Mouse (Mus musculus) neural tube, embryonic 12.5 days (tissue): ENCODE data around the gene Atp5s. TPM values are rescaled to one million over a fixed set of nuclear protein-coding genes. Genes with fewer than 3 reads are reported as not detected.

ENCODE experiments used
- ATAC-seq: fragments of 200-750 bp; cut with Nextera tagmentation; 2 replicates; pipeline ENCODE4 v1.8.0; 2017; ENCODE audit warnings: low read depth, mild to moderate bottlenecking, moderate TSS enrichment, moderate library complexity; ENCODE audit not compliant: low FRiP score
- H3K27ac ChIP-seq: fragments of 300-500 bp; sonication (generic); 2 replicates; pipeline ENCODE4 v1.5.1; 2016
- H3K27me3 ChIP-seq: fragments of 300-500 bp; sonication (generic); replicated peaks from 2 replicates; pipeline ENCODE4 v1.6.1; 2016; ENCODE audit warnings: mild to moderate bottlenecking
- H3K36me3 ChIP-seq: fragments of 300-500 bp; sonication (generic); 2 replicates; pipeline ENCODE4 v1.6.1; 2016; ENCODE audit warnings: mild to moderate bottlenecking
- H3K4me1 ChIP-seq: fragments of 300-500 bp; sonication (generic); 2 replicates; pipeline ENCODE4 v1.6.1; 2016
- H3K4me2 ChIP-seq: fragments of 300-500 bp; sonication (generic); replicated peaks from 2 replicates; pipeline ENCODE4 v1.6.1; 2016; ENCODE audit warnings: mild to moderate bottlenecking
- H3K4me3 ChIP-seq: fragments of 300-500 bp; sonication (generic); 2 replicates; pipeline ENCODE4 v1.5.1; 2016
- H3K9ac ChIP-seq: fragments of 300-500 bp; sonication (generic); 2 replicates; pipeline ENCODE4 v1.6.1; 2016; ENCODE audit warnings: mild to moderate bottlenecking
- H3K9me3 ChIP-seq: fragments of 300-500 bp; sonication (generic); 2 replicates; pipeline ENCODE4 v1.6.1; 2016; ENCODE audit warnings: mild to moderate bottlenecking
- WGBS: fragments of 180-500 bp; shearing (Covaris S2); methylation state at CpG from one replicate; pipeline ENCODE4 v1.1.7; 2016; 5-methylcytosine and 5-hydroxymethylcytosine counted together
- polyA plus RNA-seq: library from polyadenylated mRNA; unstranded; fragments of >200 nt; fragmentation: Nextera tagmentation; extraction: Ambion mirVana; gene quantifications from 2 replicates; pipeline ENCODE4 v1.2.1, GENCODE M21; 2016

Gene Atp5s
- polyA plus RNA-seq, 1 experiment from 2014 or later = 22.9 TPM

DNA sequence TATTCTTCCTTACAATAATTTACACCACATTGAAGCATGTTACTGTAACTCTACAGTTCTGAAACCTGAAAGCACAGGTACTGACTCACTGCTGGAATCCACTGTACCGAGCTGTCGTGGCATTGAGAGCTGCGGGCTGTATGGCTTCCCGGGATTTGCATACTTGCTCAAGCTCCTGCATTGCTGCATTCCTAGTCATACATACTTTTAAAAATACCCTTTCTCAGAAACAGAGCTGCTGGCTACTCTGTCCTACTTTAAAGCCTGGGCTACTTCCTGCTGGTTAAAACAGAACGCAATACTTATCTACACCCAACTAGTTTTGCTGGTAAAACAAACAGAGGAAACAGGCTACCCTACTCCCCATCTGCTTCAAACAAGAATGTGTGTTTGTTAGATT lies 19.4 kb downstream of the Atp5s start:
- WGBS = 88% methylated on average over 5 of the region's 5 CpGs
- Histone ChIP-seq H3K4me3 (no peak overlapping the region), H3K27me3 (no peaks in the 10 kb centered on the region), H3K36me3 (no peaks in the 10 kb centered on the region), H3K9ac (no peak overlapping the region), H3K4me1 (no peaks in the 10 kb centered on the region), H3K27ac (no peak overlapping the region), H3K4me2 (no peak overlapping the region), H3K9me3 (no peaks in the 10 kb centered on the region)
- no peak for ATAC-seq

DNA sequence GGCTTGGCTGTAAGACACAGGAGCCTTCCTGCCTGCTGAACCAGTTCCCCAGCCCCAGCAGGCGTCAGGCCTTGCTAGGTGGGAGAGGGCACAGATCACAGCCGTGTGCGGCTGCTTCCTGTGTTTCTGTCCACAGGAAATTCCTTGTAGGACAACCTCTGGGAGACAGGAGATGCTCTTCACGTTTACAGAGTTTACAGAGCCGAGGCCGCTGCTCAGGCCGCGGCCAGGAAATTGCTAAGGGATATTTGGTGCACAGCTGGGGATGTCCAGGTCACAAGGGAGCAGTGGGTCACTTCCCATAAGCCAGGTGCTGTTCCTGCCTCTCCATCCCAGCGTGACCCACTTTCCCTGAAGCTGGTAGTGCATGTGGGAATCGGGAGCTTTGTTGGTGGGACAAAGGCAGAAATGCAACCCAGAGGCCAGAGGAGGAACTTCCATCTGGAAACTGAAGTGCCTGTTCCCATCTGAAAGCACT lies 27.2 kb downstream of the Atp5s start:
- Histone ChIP-seq H3K9ac (no peak overlapping the region), H3K27me3 (no peaks in the 10 kb centered on the region), H3K27ac (no peak overlapping the region), H3K9me3 (no peaks in the 10 kb centered on the region), H3K36me3 (no peaks in the 10 kb centered on the region), H3K4me3 (no peak overlapping the region), H3K4me1 (no peaks in the 10 kb centered on the region), H3K4me2 (no peak overlapping the region)
- 36% methylated on average over 10 of the region's 10 CpGs for WGBS
- ATAC-seq = no peak

DNA sequence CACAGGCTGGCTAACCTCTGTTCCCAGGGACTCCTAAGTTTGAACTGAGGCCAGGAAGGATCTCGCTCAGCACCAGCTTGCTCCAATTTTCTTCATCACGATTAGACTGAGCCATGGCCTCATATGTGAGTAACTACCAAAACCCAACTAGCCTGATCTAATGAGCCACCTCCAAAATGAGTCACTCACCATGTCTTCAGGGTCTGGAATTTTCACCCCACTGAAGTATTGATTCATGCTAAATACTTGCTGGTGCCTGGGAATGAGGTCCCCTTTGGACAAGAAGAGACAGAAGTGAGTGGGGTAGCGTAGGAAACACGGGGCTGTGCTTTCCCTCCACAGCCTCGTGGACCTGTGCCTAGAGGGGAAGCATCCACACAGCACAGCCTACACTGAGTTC lies 29.2 kb downstream of the Atp5s start:
- WGBS = 85% methylated on average over 5 of the region's 5 CpGs
- peaks cover 9% of the 10 kb centered on the region for H3K4me1 ChIP-seq

DNA sequence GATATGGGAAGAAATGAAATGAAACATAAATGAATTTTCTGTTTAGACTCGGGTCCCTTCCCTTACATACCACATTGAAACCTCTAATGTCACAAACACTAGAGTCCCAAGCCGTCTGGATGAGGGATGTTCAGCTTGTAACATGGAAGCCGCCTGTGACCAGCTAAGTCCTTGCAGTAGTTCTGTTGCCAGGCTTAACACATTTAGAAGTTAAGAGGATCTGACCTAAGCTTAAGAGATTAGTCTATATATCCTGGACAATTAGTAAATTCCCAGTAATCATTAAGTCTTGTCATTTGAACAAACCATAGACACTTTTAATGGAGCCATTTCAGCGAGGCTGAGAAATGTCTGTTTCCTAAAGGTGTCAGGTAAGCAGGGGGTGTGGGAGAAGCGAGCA lies 31.3 kb downstream of the Atp5s start:
- Histone ChIP-seq H3K27ac (no peak overlapping the region), H3K27me3 (no peaks in the 10 kb centered on the region), H3K9ac (no peak overlapping the region), H3K4me3 (no peak overlapping the region), H3K4me2 (no peak overlapping the region), H3K4me1 (peaks cover 15% of the 10 kb centered on the region), H3K36me3 (no peaks in the 10 kb centered on the region), H3K9me3 (no peaks in the 10 kb centered on the region)
- 84% methylated on average over 5 of the region's 5 CpGs for WGBS
- no peak for ATAC-seq

More for the DNA sequence above, 29.2 kb downstream of the Atp5s start:
- Histone ChIP-seq H3K4me3 (no peak overlapping the region), H3K27me3 (no peaks in the 10 kb centered on the region), H3K9ac (no peak overlapping the region), H3K4me2 (no peak overlapping the region), H3K9me3 (no peaks in the 10 kb centered on the region), H3K27ac (no peak overlapping the region), H3K36me3 (no peaks in the 10 kb centered on the region)
- ATAC-seq = no peak

DNA sequence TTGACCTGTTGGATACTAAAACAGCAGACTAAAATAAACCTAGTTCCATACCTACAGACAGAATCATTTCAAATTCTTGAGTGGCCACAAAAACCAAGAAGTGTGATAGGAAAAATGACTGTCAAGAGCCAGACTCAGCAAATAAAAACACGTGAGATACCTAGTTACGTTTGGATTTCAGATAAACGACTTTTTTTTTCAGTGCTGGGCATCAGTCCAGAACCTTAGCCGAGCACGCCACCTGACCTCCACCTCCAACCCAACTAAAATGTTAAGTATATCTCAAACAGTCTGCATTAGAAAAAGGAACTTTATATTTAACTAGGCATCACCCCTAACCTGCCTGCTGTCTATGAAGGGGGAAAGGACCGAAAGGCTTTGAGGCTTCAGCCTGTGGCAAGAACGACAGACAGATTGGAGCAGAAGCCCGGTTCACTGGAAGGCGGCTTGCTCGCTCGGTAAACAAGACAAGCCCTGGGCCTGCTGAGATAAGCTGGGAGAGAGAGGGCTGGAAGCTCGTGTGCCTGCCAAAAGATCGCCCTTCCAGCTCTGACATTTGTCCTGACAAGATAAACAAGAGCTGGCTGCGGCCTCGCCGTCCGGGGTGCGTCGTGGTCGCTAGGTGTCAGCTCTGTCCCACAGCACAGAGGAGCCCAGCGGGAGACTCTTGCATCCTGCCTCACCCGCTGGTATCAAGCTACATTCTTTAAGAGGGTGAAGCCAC lies 32.8 kb downstream of the Atp5s start:
- ATAC-seq = peak; percentile 88
- Histone ChIP-seq H3K4me2 (peak overlapping the region; percentile 57), H3K9ac (no peak overlapping the region), H3K9me3 (no peaks in the 10 kb centered on the region), H3K36me3 (no peaks in the 10 kb centered on the region), H3K27me3 (no peaks in the 10 kb centered on the region), H3K27ac (no peak overlapping the region), H3K4me3 (no peak overlapping the region), H3K4me1 (peaks cover 15% of the 10 kb centered on the region)
- WGBS = 20% methylated on average over 22 of the region's 22 CpGs

DNA sequence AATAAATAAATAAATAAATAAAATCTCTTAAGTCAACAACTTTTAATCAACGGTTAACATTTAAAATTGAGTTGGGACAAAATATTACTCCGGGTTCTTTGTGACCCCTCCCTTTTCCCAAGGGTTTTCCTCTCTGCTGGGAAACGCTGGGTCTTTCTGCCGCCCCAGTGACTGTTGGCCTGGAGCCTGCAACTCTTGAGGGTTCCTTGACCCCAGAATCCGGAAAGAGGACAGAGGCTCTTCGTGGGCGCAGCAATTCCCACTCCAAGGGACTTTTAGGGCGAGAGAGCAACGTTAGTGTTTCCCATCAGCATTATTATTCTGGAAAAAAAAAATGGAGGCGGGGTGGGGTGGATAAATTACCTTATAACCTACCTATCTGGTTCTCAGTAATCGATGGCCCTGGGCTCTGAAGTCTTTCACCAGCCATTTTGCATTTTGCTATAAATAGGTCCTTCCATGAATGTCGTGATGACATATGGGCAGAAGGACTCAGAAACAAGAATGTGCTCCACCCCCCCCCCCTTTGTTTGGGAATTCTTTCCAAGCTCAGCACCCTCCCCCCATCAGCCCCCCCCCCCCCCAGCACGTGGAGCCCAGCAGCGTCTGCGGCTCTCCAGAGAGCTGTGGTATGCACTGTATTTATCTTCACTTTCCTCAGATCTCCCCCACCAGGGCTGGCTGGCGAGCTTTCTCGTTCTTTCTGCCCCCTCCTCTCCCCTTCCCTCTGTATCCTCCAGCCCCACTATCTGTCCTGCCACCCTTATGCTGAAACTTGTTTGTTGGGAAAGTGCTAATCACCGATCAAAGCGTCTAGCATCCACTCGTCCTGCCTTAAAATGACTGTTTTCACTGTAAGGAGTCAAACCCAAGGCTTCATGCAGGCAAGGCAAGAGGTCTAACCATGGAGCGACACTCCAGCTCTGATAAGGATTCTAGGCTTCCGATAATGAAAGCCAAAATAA lies 33.8 kb downstream of the Atp5s start:
- peak overlapping the region; percentile 5; the same call in 1 of the 2 replicates for H3K4me3 ChIP-seq
- 0 out of 2 replicates have a peak overlapping the region, but pooled peaks have one; percentile 29 for H3K9ac ChIP-seq
- no peaks in the 10 kb centered on the region for H3K27me3 ChIP-seq
- peaks cover 15% of the 10 kb centered on the region for H3K4me1 ChIP-seq
- no peaks in the 10 kb centered on the region for H3K9me3 ChIP-seq
- H3K4me2 ChIP-seq = peak overlapping the region; percentile 57
- ATAC-seq = peak; percentile 55; the same call in 1 of the 2 replicates
- WGBS = 12% methylated on average over 22 of the region's 22 CpGs
- H3K27ac ChIP-seq = no peak overlapping the region
- no peaks in the 10 kb centered on the region for H3K36me3 ChIP-seq

DNA sequence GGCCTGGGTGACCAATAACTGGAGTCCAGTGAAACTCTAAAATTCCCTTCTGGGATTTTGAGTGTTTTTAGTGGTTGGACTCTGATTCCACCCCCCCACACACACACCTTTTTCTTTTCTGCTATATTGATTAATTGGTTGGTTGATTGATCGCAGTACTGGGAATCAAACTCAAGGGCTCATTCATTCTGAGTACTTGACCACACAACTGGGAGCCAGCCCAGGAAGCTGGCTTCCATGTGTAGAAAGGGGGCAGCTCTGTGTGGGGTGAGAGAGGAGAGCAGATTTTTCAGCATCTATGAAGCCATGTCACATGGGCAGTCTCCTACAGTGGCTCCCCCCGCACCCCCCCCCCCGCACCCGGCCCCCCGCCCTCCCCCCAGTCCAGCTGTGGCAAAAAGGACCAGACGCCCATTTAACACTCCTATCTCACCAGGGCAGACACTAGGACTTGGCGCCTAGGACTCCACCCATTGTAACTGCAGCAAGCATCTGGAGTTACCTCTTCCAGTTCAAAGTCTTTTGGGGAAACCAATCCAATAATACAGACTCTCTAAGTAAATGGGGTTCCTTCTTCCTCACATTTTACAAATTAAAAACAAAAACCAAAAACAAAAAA lies 34.6 kb downstream of the Atp5s start:
- Histone ChIP-seq H3K4me1 (peaks cover 15% of the 10 kb centered on the region), H3K27me3 (no peaks in the 10 kb centered on the region), H3K4me3 (no peak overlapping the region), H3K36me3 (no peaks in the 10 kb centered on the region), H3K4me2 (no peak overlapping the region), H3K27ac (no peak overlapping the region), H3K9me3 (no peaks in the 10 kb centered on the region), H3K9ac (no peak overlapping the region)
- peak; percentile 43; the same call in 1 of the 2 replicates for ATAC-seq
- 44% methylated on average over 7 of the region's 7 CpGs for WGBS

DNA sequence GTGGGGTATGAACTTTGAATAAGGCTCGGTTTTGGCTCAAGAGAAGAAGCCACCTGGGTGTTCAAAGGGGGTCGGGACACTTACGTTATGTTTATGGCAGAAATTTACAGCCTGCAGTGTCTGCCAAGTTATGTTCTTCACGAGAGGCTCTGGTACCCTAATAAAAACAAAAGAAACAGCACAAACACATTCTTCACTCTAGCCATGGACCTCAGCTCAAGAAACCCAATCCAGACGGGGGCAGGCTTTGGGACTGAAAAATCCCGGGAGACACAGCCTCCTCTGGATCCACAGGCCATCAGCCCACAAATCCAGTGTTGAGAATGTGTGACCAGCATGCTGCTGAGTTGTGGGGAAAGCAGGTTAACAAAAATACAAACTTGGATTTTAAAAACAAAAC lies 35.3 kb downstream of the Atp5s start:
- H3K4me3 ChIP-seq = no peak overlapping the region
- H3K27ac ChIP-seq = no peak overlapping the region
- ATAC-seq = no peak
- H3K4me2 ChIP-seq = no peak overlapping the region
- H3K4me1 ChIP-seq = peaks cover 15% of the 10 kb centered on the region
- no peaks in the 10 kb centered on the region for H3K27me3 ChIP-seq
- H3K36me3 ChIP-seq = no peaks in the 10 kb centered on the region
- WGBS = 52% methylated on average over 6 of the region's 6 CpGs
- no peaks in the 10 kb centered on the region for H3K9me3 ChIP-seq
- no peak overlapping the region for H3K9ac ChIP-seq

DNA sequence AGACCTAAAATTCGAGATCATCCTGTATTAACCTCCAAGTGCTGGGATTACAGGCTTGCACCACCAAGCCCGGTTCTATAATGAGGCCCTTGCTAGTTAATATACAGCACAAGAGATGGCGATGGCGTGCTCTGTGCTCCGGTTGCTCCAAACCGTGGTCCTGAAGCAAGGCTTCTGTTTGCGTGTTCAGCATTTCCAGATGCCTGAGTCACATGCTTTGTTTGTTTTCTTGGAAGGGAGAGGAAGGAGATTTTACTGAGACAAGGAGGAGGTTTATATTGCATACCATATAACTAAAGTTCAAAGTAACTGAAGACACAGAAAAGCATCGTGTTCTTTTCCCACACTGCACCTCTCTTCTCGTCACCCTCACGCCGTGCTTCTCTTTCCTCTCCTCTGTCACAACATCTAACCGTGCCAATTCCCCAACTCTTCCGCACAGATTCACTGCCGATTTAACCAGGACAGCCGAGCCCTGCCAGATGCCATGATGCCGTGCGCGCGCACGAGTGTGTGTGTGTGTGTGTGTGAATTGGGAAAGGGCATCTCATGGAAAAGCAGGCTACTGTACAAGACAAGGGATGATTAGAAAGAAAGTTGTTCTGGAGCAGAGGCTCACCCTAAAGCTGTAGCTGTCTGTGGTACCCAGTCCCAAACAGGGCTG lies 36.1 kb downstream of the Atp5s start:
- Histone ChIP-seq H3K9me3 (no peaks in the 10 kb centered on the region), H3K9ac (no peak overlapping the region), H3K36me3 (no peaks in the 10 kb centered on the region), H3K27ac (no peak overlapping the region), H3K4me1 (peaks cover 19% of the 10 kb centered on the region), H3K4me3 (no peak overlapping the region), H3K4me2 (no peak overlapping the region), H3K27me3 (no peaks in the 10 kb centered on the region)
- WGBS = 88% methylated on average over 20 of the region's 20 CpGs
- no peak for ATAC-seq

DNA sequence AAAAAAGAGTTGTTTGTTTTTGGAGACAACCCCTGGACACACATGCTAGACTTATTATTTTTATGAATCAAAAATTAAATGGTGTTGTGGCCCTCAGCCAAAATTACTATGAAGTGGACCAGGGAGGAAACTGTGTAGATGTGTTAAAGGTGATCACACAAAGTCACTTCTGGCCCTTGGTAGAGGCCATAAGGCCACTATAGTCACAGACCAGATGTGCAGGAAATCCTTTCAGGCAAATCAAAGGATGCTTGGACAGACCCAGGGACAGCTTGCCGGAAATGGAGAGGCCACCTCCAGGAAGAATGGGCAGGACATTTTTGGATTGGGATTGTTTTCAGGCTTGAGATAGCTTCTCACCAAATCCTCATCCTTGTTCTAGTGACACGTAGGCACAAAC lies 36.9 kb downstream of the Atp5s start:
- no peaks in the 10 kb centered on the region for H3K27me3 ChIP-seq
- H3K4me3 ChIP-seq = no peak overlapping the region
- no peak overlapping the region for H3K4me2 ChIP-seq
- no peak overlapping the region for H3K9ac ChIP-seq
- 75% methylated on average over 2 of the region's 2 CpGs for WGBS
- peaks cover 27% of the 10 kb centered on the region for H3K4me1 ChIP-seq
- no peaks in the 10 kb centered on the region for H3K36me3 ChIP-seq
- H3K9me3 ChIP-seq = no peaks in the 10 kb centered on the region
- H3K27ac ChIP-seq = no peak overlapping the region
- no peak for ATAC-seq

DNA sequence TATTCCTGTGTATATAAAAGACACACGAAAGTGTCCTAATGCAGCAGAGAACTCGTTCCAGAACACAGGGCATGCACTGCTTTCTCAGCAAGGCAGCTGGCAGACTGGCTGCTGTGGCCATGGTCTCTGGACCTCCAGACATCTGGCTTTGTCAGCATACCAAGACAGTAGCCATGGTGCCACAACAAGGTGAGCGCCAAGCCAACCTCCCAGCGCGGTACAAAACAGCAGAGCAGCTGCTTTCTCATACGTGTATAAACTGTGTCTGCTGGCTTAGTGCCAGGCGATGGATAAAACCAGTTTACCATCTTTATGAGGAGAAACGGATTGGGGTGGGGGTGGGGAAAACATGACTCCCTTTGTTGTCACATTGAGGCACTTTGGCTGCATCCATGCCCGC lies 40.8 kb downstream of the Atp5s start:
- Histone ChIP-seq H3K9ac (no peak overlapping the region), H3K4me1 (peaks cover 22% of the 10 kb centered on the region), H3K36me3 (no peaks in the 10 kb centered on the region), H3K27ac (no peak overlapping the region), H3K4me3 (no peak overlapping the region), H3K4me2 (no peak overlapping the region), H3K27me3 (no peaks in the 10 kb centered on the region), H3K9me3 (no peaks in the 10 kb centered on the region)
- peak; percentile 6; the same call in 1 of the 2 replicates for ATAC-seq
- WGBS = 65% methylated on average over 9 of the region's 9 CpGs
